Mouse (Mus musculus) lung, embryonic 16.5 days (tissue): ENCODE data around the gene 2810459M11Rik. TPM values are rescaled to one million over a fixed set of nuclear protein-coding genes. Genes with fewer than 3 reads are reported as not detected.
"Not testable (repeated sequence)": the region's sequence is repeated elsewhere in the genome, so short reads cannot be mapped to it uniquely, and the experiment has no call there.

Experiments
- ATAC-seq: fragments of 200-750 bp; cut with Nextera tagmentation; 2 replicates; pipeline ENCODE4 v1.8.0; 2017; ENCODE audit warnings: low read depth, mild to moderate bottlenecking, moderate library complexity
- H3K27ac ChIP-seq: fragments of 300-500 bp; sonication (generic); 2 replicates; pipeline ENCODE4 v1.5.1; 2014; ENCODE audit warnings: mild to moderate bottlenecking, control low read depth, low read length
- H3K27me3 ChIP-seq: fragments of 300-500 bp; sonication (generic); 2 replicates; pipeline ENCODE4 v1.6.1; 2014; ENCODE audit warnings: low read depth, low read length, mixed read lengths; ENCODE audit not compliant: control insufficient read depth, insufficient read depth
- H3K36me3 ChIP-seq: fragments of 300-500 bp; sonication (generic); 2 replicates; pipeline ENCODE4 v1.6.1; 2014; ENCODE audit warnings: low read length; ENCODE audit not compliant: control insufficient read depth, insufficient read depth
- H3K4me1 ChIP-seq: fragments of 300-500 bp; sonication (generic); replicated peaks from 2 replicates; pipeline ENCODE4 v1.6.1; 2014; ENCODE audit warnings: low read length, mixed read lengths; ENCODE audit not compliant: control insufficient read depth, insufficient read depth
- H3K4me2 ChIP-seq: fragments of 300-500 bp; sonication (generic); 2 replicates; pipeline ENCODE4 v1.6.1; 2014; ENCODE audit warnings: low read depth, low read length, control low read depth
- H3K4me3 ChIP-seq: fragments of 300-500 bp; sonication (generic); 2 replicates; pipeline ENCODE4 v1.5.1; 2014; ENCODE audit warnings: mild to moderate bottlenecking, low read length, control low read depth
- H3K9ac ChIP-seq: fragments of 300-500 bp; sonication (generic); 2 replicates; pipeline ENCODE4 v1.6.1; 2014; ENCODE audit warnings: low read length, control low read depth
- H3K9me3 ChIP-seq: fragments of 300-500 bp; sonication (generic); 2 replicates; pipeline ENCODE4 v1.6.1; 2016; ENCODE audit warnings: low read length; ENCODE audit not compliant: control insufficient read depth
- WGBS: fragments of 180-500 bp; shearing (Covaris S2); extraction: QIAGEN DNeasy Blood & Tissue Kit; methylation state at CpG from one replicate; pipeline ENCODE4 v1.1.7; 2014; 5-methylcytosine and 5-hydroxymethylcytosine counted together
- polyA plus RNA-seq: library from polyadenylated mRNA; unstranded; fragments of >200 nt; fragmentation: Nextera tagmentation; extraction: Ambion mirVana; gene quantifications from 2 replicates; pipeline ENCODE4 v1.2.1, GENCODE M21; 2015

The 2810459M11Rik gene
- polyA plus RNA-seq: 0.72 and 0.92 TPM in 2 replicates

GRCm38 (mm10) chr1:86045848-86046805 lies at the start of gene 2810459M11Rik:
TSS of gene 2810459M11Rik (plus strand) at chr1:86045863.
- peaks cover 4% of the 10 kb centered on the region; the same call in 1 of the 2 replicates for H3K9me3 ChIP-seq
- WGBS: 1% methylated on average over 93 of the region's 110 CpGs
- peaks cover 44% of the 10 kb centered on the region for H3K27me3 ChIP-seq
- peak within 1 kb of the TSS; percentile 97 for H3K4me2 ChIP-seq
- ATAC-seq: peak; percentile 67
- no peaks in the 10 kb centered on the region for H3K36me3 ChIP-seq
- H3K4me3 ChIP-seq: peak within 1 kb of the TSS; percentile 57
- H3K27ac ChIP-seq: no peak within 1 kb of the TSS
- peaks cover 11% of the 10 kb centered on the region for H3K4me1 ChIP-seq
- peak within 1 kb of the TSS; percentile 64 for H3K9ac ChIP-seq

- no peak overlapping the region for H3K4me3 ChIP-seq
Observed at GRCm38 (mm10) chr1:85997221-85997620, 48.4 kb upstream of the 2810459M11Rik start.

GRCm38 (mm10) chr1:85998012-85998411 lies 47.7 kb upstream of the 2810459M11Rik start:
- Histone ChIP-seq H3K9me3 (no peaks in the 10 kb centered on the region), H3K4me3 (no peak overlapping the region), H3K9ac (no peak overlapping the region), H3K36me3 (no peaks in the 10 kb centered on the region), H3K27me3 (no peaks in the 10 kb centered on the region), H3K27ac (no peak overlapping the region), H3K4me1 (no peaks in the 10 kb centered on the region), H3K4me2 (no peak overlapping the region)
- no peak for ATAC-seq
- WGBS: 68% methylated on average over 4 of the region's 4 CpGs

More at GRCm38 (mm10) chr1:85997221-85997620, 48.4 kb upstream of the 2810459M11Rik start:
- H3K36me3 ChIP-seq: no peaks in the 10 kb centered on the region
- H3K27ac ChIP-seq: no peak overlapping the region
- no peak overlapping the region for H3K9ac ChIP-seq
- WGBS: 88% methylated on average over 1 of the region's 1 CpGs
- no peak for ATAC-seq
- no peaks in the 10 kb centered on the region for H3K4me1 ChIP-seq
- no peak overlapping the region for H3K4me2 ChIP-seq
- H3K9me3 ChIP-seq: no peaks in the 10 kb centered on the region
- no peaks in the 10 kb centered on the region for H3K27me3 ChIP-seq

GRCm38 (mm10) chr1:85999853-86000570 lies 45.7 kb upstream of the 2810459M11Rik start:
- Histone ChIP-seq H3K27me3 (no peaks in the 10 kb centered on the region), H3K36me3 (no peaks in the 10 kb centered on the region), H3K9ac (no peak overlapping the region), H3K9me3 (no peaks in the 10 kb centered on the region), H3K4me1 (no peaks in the 10 kb centered on the region), H3K4me3 (no peak overlapping the region), H3K4me2 (no peak overlapping the region), H3K27ac (no peak overlapping the region)
- WGBS: 71% methylated on average over 18 of the region's 18 CpGs
- ATAC-seq: no peak

GRCm38 (mm10) chr1:86005540-86005939 lies 40.1 kb upstream of the 2810459M11Rik start:
- WGBS: 82% methylated on average over 10 of the region's 10 CpGs
- Histone ChIP-seq H3K4me1 (no peaks in the 10 kb centered on the region), H3K27ac (no peak overlapping the region), H3K4me3 (no peak overlapping the region), H3K27me3 (no peaks in the 10 kb centered on the region), H3K9me3 (no peaks in the 10 kb centered on the region), H3K4me2 (no peak overlapping the region), H3K9ac (no peak overlapping the region), H3K36me3 (no peaks in the 10 kb centered on the region)
- no peak for ATAC-seq

- ATAC-seq: no peak
- H3K9ac ChIP-seq: no peak overlapping the region
- H3K36me3 ChIP-seq: no peaks in the 10 kb centered on the region
- no peaks in the 10 kb centered on the region for H3K4me1 ChIP-seq
- no peak overlapping the region for H3K4me3 ChIP-seq
- 87% methylated on average over 6 of the region's 6 CpGs for WGBS
- H3K4me2 ChIP-seq: no peak overlapping the region
- H3K9me3 ChIP-seq: no peaks in the 10 kb centered on the region
- H3K27me3 ChIP-seq: no peaks in the 10 kb centered on the region
- no peak overlapping the region for H3K27ac ChIP-seq
Observed at GRCm38 (mm10) chr1:86006040-86006439, 39.6 kb upstream of the 2810459M11Rik start.

GRCm38 (mm10) chr1:86007778-86008177 lies 37.9 kb upstream of the 2810459M11Rik start:
- H3K9me3 ChIP-seq: no peaks in the 10 kb centered on the region
- 0% methylated on average over 7 of the region's 7 CpGs for WGBS
- no peak overlapping the region; the same call in 1 of the 2 replicates for H3K4me3 ChIP-seq
- H3K9ac ChIP-seq: no peak overlapping the region
- H3K27ac ChIP-seq: no peak overlapping the region
- peak; percentile 71 for ATAC-seq
- H3K4me2 ChIP-seq: peak overlapping the region; percentile 15; the same call in 1 of the 2 replicates
- H3K36me3 ChIP-seq: no peaks in the 10 kb centered on the region
- no peaks in the 10 kb centered on the region for H3K27me3 ChIP-seq
- no peaks in the 10 kb centered on the region for H3K4me1 ChIP-seq

GRCm38 (mm10) chr1:86015758-86016157 lies 29.9 kb upstream of the 2810459M11Rik start:
- not testable (repeated sequence) for H3K4me3 ChIP-seq, H3K36me3 ChIP-seq, H3K4me2 ChIP-seq, H3K4me1 ChIP-seq, ATAC-seq, H3K27ac ChIP-seq, H3K9ac ChIP-seq, H3K9me3 ChIP-seq
- 91% methylated on average over 9 of the region's 9 CpGs for WGBS
- H3K27me3 ChIP-seq: peaks cover 20% of the 10 kb centered on the region

GRCm38 (mm10) chr1:86016516-86016915 lies 29.1 kb upstream of the 2810459M11Rik start, which contains the start of gene Spata3:
TSS of gene Spata3 (plus strand) at chr1:86016816.
- Histone ChIP-seq H3K9ac (no peak within 1 kb of the TSS), H3K4me1 (peaks cover 3% of the 10 kb centered on the region; the same call in 1 of the 2 replicates), H3K27me3 (peaks cover 20% of the 10 kb centered on the region), H3K4me2 (no peak within 1 kb of the TSS), H3K36me3 (no peaks in the 10 kb centered on the region), H3K4me3 (no peak within 1 kb of the TSS), H3K27ac (no peak within 1 kb of the TSS), H3K9me3 (no peaks in the 10 kb centered on the region)
- WGBS: 79% methylated on average over 8 of the region's 8 CpGs
- no peak for ATAC-seq
